Mouse (Mus musculus): ENCODE measurements around the gene Kcnt1.

DNA sequence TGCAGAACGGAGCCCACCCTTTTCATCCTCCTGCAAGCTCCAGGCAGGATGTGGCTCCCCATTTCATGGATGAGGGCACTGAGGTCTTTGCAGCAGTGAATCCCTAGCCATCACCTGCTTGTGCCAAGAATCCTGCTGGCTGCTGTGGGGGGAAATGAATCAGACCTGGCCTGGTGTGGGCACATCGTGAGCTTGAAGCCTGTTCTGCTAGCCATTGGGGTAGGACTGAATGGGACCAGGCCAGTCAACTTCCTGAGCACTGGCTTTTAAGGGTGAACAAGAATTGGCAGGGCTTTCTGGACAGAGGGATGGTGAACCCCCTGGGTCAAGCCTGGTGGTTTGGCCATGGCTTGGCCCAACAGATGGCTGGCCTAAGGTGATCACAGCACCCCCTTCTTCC is 15.0 kb downstream of the Kcnt1 start:
- TF ChIP-seq CTCF (IDR thresholded peaks at IDR 0.05; ENCODE audit: low read depth) (no peak), EP300 (IDR thresholded peaks at IDR 0.05; ENCODE audit: low read depth) (no peak)
